Mouse (Mus musculus) heart, embryonic 16.5 days (tissue): ENCODE measurements at regions not wholly inside any gene's neighbourhood (a gene's known extent, or its start where the extent isn't known, plus 50 kb on each side); places are given as distances from the start of the nearest gene placed in this dataset.
A peak's percentile ranks its signal among the peaks of the same experiment; 100 is the strongest.

Source experiments
- ATAC-seq: fragments of 200-750 bp; cut with Nextera tagmentation; replicated peaks from 2 replicates; pipeline ENCODE4 v1.8.0; 2017; ENCODE audit warnings: moderate number of reproducible peaks; ENCODE audit not compliant: insufficient read depth, low FRiP score; ENCODE audit errors: extremely low read depth
- H3K27ac ChIP-seq: fragments of 300-500 bp; sonication (generic); 2 replicates; pipeline ENCODE4 v1.5.1; 2014; ENCODE audit warnings: mild to moderate bottlenecking, low read length, control low read depth, moderate library complexity
- H3K27me3 ChIP-seq: fragments of 300-500 bp; sonication (generic); 2 replicates; pipeline ENCODE4 v1.6.1; 2014; ENCODE audit warnings: low read length, mixed read lengths; ENCODE audit not compliant: control insufficient read depth, insufficient read depth
- H3K36me3 ChIP-seq: fragments of 300-500 bp; sonication (generic); 2 replicates; pipeline ENCODE4 v1.6.1; 2014; ENCODE audit not compliant: control insufficient read depth, insufficient read depth
- H3K4me1 ChIP-seq: fragments of 300-500 bp; sonication (generic); 2 replicates; pipeline ENCODE4 v1.6.1; 2014; ENCODE audit warnings: low read length, mixed read lengths; ENCODE audit not compliant: control insufficient read depth, insufficient read depth
- H3K4me2 ChIP-seq: fragments of 300-500 bp; sonication (generic); 2 replicates; pipeline ENCODE4 v1.6.1; 2014; ENCODE audit warnings: low read depth, mild to moderate bottlenecking, control low read depth, low read length
- H3K4me3 ChIP-seq: fragments of 300-500 bp; sonication (generic); 2 replicates; pipeline ENCODE4 v1.5.1; 2014; ENCODE audit warnings: mild to moderate bottlenecking, control low read depth, low read length
- H3K9ac ChIP-seq: fragments of 300-500 bp; sonication (generic); 2 replicates; pipeline ENCODE4 v1.6.1; 2014; ENCODE audit warnings: low read length, control low read depth
- H3K9me3 ChIP-seq: fragments of 300-500 bp; sonication (generic); replicated peaks from 2 replicates; pipeline ENCODE4 v1.6.1; 2016; ENCODE audit warnings: low read length; ENCODE audit not compliant: control insufficient read depth
- WGBS: fragments of 180-500 bp; shearing (Covaris S2); extraction: QIAGEN DNeasy Blood & Tissue Kit; methylation state at CpG from one replicate; pipeline ENCODE4 v1.1.7; 2014; 5-methylcytosine and 5-hydroxymethylcytosine counted together

DNA sequence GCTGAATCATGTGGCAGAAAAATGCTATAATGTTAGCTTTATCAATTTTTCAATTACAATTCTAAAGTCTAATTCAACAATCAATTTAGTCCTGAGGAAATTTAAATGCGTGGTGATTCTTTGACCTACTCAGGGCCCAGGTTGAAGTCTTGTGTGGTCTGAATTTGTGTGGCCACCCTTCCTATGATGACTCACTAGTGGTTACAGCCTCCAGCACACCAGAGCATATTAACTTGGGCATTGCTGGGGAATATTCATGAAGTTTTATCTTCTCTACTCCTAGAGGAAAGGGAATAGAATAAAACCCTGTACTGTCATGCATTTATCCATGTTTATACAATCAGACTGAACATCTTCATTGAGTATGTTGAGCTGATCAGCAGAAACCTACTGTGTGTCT, 665.2 kb downstream of the Inhba start:
- 69% methylated on average over 1 of the region's 1 CpGs for WGBS
- ATAC-seq = no peak
- no peak overlapping the region for H3K27ac ChIP-seq
- H3K4me1 ChIP-seq = no peaks in the 10 kb centered on the region
- H3K4me3 ChIP-seq = no peak overlapping the region
- no peaks in the 10 kb centered on the region for H3K27me3 ChIP-seq
- no peaks in the 10 kb centered on the region for H3K9me3 ChIP-seq
- H3K36me3 ChIP-seq = no peaks in the 10 kb centered on the region
- H3K4me2 ChIP-seq = no peak overlapping the region
- H3K9ac ChIP-seq = no peak overlapping the region

DNA sequence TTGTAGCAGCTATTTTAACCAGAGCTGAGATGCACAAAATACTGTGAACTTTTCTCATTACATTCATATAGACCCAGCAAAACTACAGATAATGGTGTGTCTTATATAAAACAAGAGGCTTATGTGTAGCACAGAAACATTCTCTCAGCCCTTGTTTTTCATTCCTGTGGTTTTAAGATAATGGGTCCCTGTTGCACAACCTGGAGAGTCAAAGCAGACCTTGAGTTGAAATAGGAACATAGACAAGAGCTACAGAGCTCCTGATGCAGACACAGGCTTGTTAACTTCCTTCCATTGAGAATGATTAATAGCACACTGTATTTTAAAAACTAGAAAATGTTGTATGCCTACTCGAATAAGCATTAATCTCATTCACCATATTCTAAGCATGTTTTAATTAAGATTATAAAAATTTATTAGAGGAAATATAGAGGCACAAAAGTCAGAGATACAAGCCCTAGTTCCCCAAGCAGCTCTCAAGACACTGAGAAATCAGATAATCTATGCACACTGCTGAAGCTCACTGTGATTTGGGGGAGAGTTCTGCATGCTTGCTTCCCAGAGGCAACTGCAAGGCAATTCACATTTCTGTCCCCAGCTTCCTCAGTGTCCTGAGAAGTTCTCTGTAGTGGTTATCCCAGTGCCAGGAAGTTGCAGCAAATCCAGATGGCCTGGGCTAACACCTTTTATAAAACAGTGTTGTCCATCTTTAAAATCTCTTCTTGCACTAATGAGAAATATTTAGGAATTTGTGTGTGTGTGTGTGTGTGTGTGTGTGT, 666.8 kb downstream of the Inhba start:
- Histone ChIP-seq H3K9me3 (no peaks in the 10 kb centered on the region), H3K27ac (no peak overlapping the region), H3K4me3 (no peak overlapping the region), H3K36me3 (no peaks in the 10 kb centered on the region), H3K27me3 (no peaks in the 10 kb centered on the region), H3K4me1 (no peaks in the 10 kb centered on the region), H3K9ac (no peak overlapping the region), H3K4me2 (no peak overlapping the region)
- 57% methylated on average over 1 of the region's 1 CpGs for WGBS
- ATAC-seq = no peak

DNA sequence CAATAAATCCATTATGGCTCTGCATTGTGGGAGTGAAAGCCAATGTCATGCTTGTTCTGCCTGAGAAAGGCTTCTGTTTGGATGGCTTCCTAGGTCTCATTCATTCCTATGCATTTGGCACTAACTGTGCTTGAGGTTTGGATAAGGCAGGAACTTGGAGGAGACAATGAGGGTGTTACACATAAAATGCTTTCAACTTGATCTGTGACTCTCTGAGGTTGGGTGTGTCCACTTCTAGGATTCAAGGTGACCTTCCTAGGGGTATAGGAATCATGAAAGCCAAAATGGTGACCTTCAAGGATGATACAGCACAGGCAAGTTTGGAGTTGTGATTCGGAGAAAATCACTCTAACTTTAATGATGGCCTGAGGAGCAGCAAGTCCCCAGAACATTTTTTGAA, 682.5 kb downstream of the Inhba start:
- WGBS = 82% methylated on average over 1 of the region's 1 CpGs
- H3K27me3 ChIP-seq = no peaks in the 10 kb centered on the region
- H3K9ac ChIP-seq = no peak overlapping the region
- no peaks in the 10 kb centered on the region; the same call in 1 of the 2 replicates for H3K4me1 ChIP-seq
- H3K4me3 ChIP-seq = no peak overlapping the region
- H3K9me3 ChIP-seq = no peaks in the 10 kb centered on the region
- no peaks in the 10 kb centered on the region for H3K36me3 ChIP-seq
- H3K27ac ChIP-seq = no peak overlapping the region
- H3K4me2 ChIP-seq = no peak overlapping the region
- no peak for ATAC-seq

GRCm38 (mm10) chr13:16700934-16701333, 689.3 kb downstream of the Inhba start:
- H3K36me3 ChIP-seq = no peaks in the 10 kb centered on the region
- H3K4me2 ChIP-seq = no peak overlapping the region
- no peak overlapping the region for H3K9ac ChIP-seq
- peaks cover 4% of the 10 kb centered on the region; the same call in 1 of the 2 replicates for H3K4me1 ChIP-seq
- no peak overlapping the region for H3K4me3 ChIP-seq
- H3K27ac ChIP-seq = peak overlapping the region; percentile 29; the same call in 1 of the 2 replicates
- WGBS = 50% methylated on average over 2 of the region's 2 CpGs
- ATAC-seq = peak; percentile 80; the same call in 1 of the 2 replicates
- H3K9me3 ChIP-seq = no peaks in the 10 kb centered on the region
- no peaks in the 10 kb centered on the region for H3K27me3 ChIP-seq

- Histone ChIP-seq H3K9ac (no peak overlapping the region), H3K27me3 (no peaks in the 10 kb centered on the region), H3K4me3 (no peak overlapping the region), H3K9me3 (no peaks in the 10 kb centered on the region), H3K4me1 (peaks cover 4% of the 10 kb centered on the region; the same call in 1 of the 2 replicates), H3K36me3 (no peaks in the 10 kb centered on the region), H3K4me2 (no peak overlapping the region), H3K27ac (no peak overlapping the region)
- 64% methylated on average over 1 of the region's 1 CpGs for WGBS
- no peak for ATAC-seq
Observed at GRCm38 (mm10) chr13:16702138-16702537, 690.5 kb downstream of the Inhba start.

DNA sequence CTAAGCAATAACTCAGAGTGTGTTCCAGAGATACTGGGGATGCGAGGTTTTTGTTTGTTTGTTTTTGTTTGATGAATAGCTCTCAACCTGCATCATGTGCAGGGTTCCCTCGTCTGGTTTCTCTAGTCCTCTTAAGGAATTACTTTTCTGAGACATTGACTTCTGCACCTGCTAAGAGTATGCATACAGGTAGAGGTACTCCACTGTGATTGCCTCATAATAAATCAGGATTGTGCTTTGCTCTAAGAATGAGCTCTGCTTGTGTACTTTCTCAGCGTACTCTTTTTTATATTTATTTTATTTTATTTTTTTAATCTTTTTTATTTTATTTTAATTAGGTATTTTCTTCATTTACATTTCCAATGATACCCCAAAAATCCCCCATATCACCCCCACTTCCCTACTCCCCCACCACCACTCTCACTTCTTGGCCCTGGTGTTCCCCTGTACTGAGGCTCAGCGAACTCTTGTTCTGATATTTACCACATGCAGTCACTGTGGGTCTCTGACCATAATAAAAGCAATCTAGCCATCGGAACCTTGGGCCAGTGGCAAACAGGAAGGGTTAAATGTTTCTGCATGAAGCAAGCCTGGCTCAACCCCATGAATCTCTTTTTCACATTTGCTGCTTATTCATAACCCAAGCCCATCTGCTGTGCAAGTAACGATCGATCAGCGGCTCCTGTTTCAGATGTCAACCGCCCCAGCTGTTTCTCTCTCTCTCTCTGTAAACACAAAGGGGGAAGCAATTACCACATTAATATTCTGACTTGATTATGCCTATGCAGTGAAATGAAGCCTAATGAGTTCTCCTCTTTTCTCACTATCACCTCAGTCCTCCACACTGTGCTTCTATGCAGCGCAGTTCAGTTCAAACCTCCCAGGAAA, 693.8 kb downstream of the Inhba start:
- H3K4me2 ChIP-seq = no peak overlapping the region
- H3K9ac ChIP-seq = no peak overlapping the region
- H3K4me3 ChIP-seq = no peak overlapping the region
- no peak for ATAC-seq
- peaks cover 4% of the 10 kb centered on the region; the same call in 1 of the 2 replicates for H3K4me1 ChIP-seq
- no peaks in the 10 kb centered on the region for H3K9me3 ChIP-seq
- no peaks in the 10 kb centered on the region for H3K27me3 ChIP-seq
- WGBS = 87% methylated on average over 10 of the region's 10 CpGs
- H3K27ac ChIP-seq = no peak overlapping the region
- no peaks in the 10 kb centered on the region for H3K36me3 ChIP-seq

- H3K9me3 ChIP-seq = no peaks in the 10 kb centered on the region
- ATAC-seq = no peak
- no peak overlapping the region for H3K27ac ChIP-seq
- H3K4me3 ChIP-seq = no peak overlapping the region
- H3K27me3 ChIP-seq = no peaks in the 10 kb centered on the region
- no peak overlapping the region for H3K4me2 ChIP-seq
- no peaks in the 10 kb centered on the region for H3K36me3 ChIP-seq
- 51% methylated on average over 1 of the region's 1 CpGs for WGBS
- H3K9ac ChIP-seq = no peak overlapping the region
- peaks cover 4% of the 10 kb centered on the region; the same call in 1 of the 2 replicates for H3K4me1 ChIP-seq
Observed at GRCm38 (mm10) chr13:16706105-16706442, 694.4 kb downstream of the Inhba start.

- no peaks in the 10 kb centered on the region for H3K36me3 ChIP-seq
- H3K27me3 ChIP-seq = no peaks in the 10 kb centered on the region
- H3K9ac ChIP-seq = no peak overlapping the region
- peak overlapping the region; percentile 36 for H3K4me2 ChIP-seq
- 19% methylated on average over 5 of the region's 5 CpGs for WGBS
- H3K4me3 ChIP-seq = no peak overlapping the region
- H3K27ac ChIP-seq = peak overlapping the region; percentile 93
- ATAC-seq = peak; percentile 92
- no peaks in the 10 kb centered on the region for H3K9me3 ChIP-seq
- H3K4me1 ChIP-seq = peaks cover 19% of the 10 kb centered on the region
Observed at GRCm38 (mm10) chr13:16715296-16715960, 703.8 kb downstream of the Inhba start.
